Mouse (Mus musculus) spleen, adult 2 months (tissue): ENCODE data around the gene Prpsap1. TPM values are rescaled to one million over a fixed set of nuclear protein-coding genes. Genes with fewer than 3 reads are reported as not detected.
"Not testable (repeated sequence)": the region's sequence is repeated elsewhere in the genome, so short reads cannot be mapped to it uniquely, and the experiment has no call there.

ENCODE experiments used
- DNase-seq, 2 experiments: peaks; one replicate each; pipeline versions ENCODE4 v3.0.0 to v3.0.0-alpha.2; 2012 to 2021; ENCODE audit warnings: low spot score in 2 of 2, low read depth in 1 of 2
- H3K27ac ChIP-seq: fragments of 200-500 bp; 2 replicates; pipeline ENCODE4 v1.5.1; 2012; ENCODE audit warnings: low read length, inconsistent platforms; ENCODE audit not compliant: insufficient read depth
- H3K27me3 ChIP-seq: fragments of 200-500 bp; 2 replicates; pipeline ENCODE4 v1.6.1; 2012; ENCODE audit warnings: mild to moderate bottlenecking, moderate library complexity, low read length, inconsistent platforms; ENCODE audit not compliant: control insufficient read depth, insufficient read depth
- H3K36me3 ChIP-seq: fragments of 200-500 bp; 2 replicates; pipeline ENCODE4 v1.6.1; 2012; ENCODE audit warnings: mild to moderate bottlenecking, low read length, inconsistent platforms; ENCODE audit not compliant: control insufficient read depth, insufficient read depth
- H3K4me1 ChIP-seq: fragments of 200-500 bp; 2 replicates; pipeline ENCODE4 v1.6.1; 2011; ENCODE audit warnings: inconsistent platforms; ENCODE audit not compliant: control insufficient read depth, insufficient read depth, insufficient read length
- H3K4me3 ChIP-seq: fragments of 200-500 bp; 2 replicates; pipeline ENCODE4 v1.5.1; 2011; ENCODE audit warnings: mild to moderate bottlenecking, inconsistent platforms; ENCODE audit not compliant: insufficient read depth, insufficient read length; ENCODE audit errors: extremely low read depth
- CTCF ChIP-seq: fragments of 200-500 bp; IDR thresholded peaks from 2 replicates; pipeline ENCODE4 v1.5.1; 2011; ENCODE audit warnings: mild to moderate bottlenecking, inconsistent platforms; ENCODE audit not compliant: insufficient read depth, insufficient read length, insufficient replicate concordance; ENCODE audit errors: extremely low read depth
- POLR2A ChIP-seq: fragments of 200-500 bp; IDR thresholded peaks from 2 replicates; pipeline ENCODE4 v1.6.1; 2011; ENCODE audit warnings: low read depth, low read length, inconsistent platforms
- WGBS: fragments of 180-500 bp; shearing (Covaris S2); methylation state at CpG from one replicate; pipeline ENCODE4 v1.1.7; 2018; 5-methylcytosine and 5-hydroxymethylcytosine counted together
- polyA plus RNA-seq: library from polyadenylated mRNA; depleted of rRNA; stranded (reverse); fragments of >200 nt; gene quantifications from 2 replicates; pipeline ENCODE4 v1.2.3, GENCODE M21; 2012

Gene Prpsap1
- polyA plus RNA-seq, 1 experiment = 62.1 TPM

DNA sequence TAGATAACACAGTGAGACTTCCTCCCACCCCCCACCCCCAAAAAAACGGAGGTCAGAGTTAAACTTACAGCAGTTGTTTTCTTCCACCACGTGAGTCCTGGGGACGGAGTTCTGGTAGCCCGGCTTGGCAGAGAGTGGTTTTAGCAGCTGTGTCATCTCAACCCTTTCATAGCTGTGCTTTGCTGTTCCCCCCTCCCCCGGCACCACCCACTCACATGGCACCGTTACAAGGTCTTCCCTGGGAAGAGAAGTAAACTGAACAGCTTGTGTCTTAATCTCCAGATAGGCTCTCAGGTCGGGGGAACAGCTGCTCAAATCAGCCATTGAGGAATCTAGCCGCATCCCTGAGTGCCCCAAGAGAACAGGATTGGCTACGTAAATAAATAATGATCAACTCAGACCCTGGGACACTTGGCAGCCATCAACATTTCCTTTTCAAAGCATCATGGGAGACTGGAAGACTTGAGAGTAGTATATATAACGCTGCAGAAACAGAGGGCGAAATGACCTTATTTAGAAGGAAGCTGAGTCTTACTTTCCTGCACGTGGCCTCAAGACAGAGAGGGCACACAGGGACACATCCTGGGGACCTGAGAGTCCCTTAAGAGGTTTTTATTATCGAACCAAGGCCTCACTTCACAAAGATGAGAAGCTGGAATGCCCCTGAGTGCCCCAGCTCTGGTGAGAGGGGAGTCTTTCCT is 622 bp upstream of the Prpsap1 start:
- no peak overlapping the region for H3K4me3 ChIP-seq
- no peak overlapping the region; the same call in 1 of the 2 replicates for H3K27ac ChIP-seq
- TF ChIP-seq POLR2A (no peak), CTCF (no peak)
- no peak for DNase-seq
- no peaks in the 10 kb centered on the region for H3K36me3 ChIP-seq
- WGBS = 70% methylated on average over 13 of the region's 13 CpGs
- H3K27me3 ChIP-seq = no peaks in the 10 kb centered on the region
- H3K4me1 ChIP-seq = no peaks in the 10 kb centered on the region; the same call in 1 of the 2 replicates

DNA sequence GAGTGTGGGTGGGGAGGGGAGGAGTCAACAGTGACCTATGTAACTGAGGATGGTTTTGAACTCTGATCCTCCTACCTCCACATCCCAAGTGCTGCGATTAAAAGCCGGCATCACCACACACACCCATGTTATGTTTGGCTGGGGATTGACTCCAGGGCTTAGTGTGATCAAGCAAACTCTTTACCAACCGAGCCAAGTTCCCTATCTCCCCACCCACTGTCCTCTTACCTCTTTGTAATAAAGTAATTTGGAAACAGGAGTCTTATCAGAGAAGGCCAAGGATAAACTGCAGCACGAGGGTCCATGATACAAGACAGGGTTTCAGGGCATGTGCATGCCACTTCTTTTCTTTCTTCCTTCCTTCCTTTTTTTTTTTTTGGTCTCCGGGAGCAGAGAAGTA is 811 bp downstream of the Prpsap1 start:
- 60% methylated on average over 5 of the region's 5 CpGs for WGBS
- DNase-seq = no peak
- H3K36me3 ChIP-seq = no peaks in the 10 kb centered on the region
- no peaks in the 10 kb centered on the region for H3K27me3 ChIP-seq
- no peak for TF ChIP-seq CTCF
- TF ChIP-seq POLR2A = no peak
- no peak overlapping the region for H3K4me3 ChIP-seq
- H3K27ac ChIP-seq = no peak overlapping the region
- peaks cover 3% of the 10 kb centered on the region; the same call in 1 of the 2 replicates for H3K4me1 ChIP-seq

DNA sequence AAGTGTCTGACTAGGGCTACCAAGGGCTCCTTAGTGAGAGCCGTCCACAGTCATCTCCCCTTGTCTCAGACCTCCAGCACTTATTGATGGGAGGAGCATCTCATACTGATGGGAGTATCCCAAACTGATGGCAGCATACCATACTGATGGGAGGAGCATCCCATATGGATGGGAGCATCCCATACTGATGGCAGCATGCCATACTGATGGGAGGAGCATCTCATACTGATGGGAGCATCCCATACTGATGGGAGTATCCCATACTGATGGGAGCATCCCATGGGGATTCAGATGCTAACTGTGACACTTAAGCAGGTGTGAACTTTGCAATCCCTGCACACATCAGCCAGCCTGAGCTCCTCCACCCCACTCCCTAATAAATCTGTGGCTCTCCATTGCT is 1.5 kb downstream of the Prpsap1 start:
- H3K4me3 ChIP-seq, H3K4me1 ChIP-seq, H3K27me3 ChIP-seq, DNase-seq, H3K36me3 ChIP-seq, H3K27ac ChIP-seq: not testable (repeated sequence)
- 92% methylated on average over 1 of the region's 1 CpGs for WGBS

DNA sequence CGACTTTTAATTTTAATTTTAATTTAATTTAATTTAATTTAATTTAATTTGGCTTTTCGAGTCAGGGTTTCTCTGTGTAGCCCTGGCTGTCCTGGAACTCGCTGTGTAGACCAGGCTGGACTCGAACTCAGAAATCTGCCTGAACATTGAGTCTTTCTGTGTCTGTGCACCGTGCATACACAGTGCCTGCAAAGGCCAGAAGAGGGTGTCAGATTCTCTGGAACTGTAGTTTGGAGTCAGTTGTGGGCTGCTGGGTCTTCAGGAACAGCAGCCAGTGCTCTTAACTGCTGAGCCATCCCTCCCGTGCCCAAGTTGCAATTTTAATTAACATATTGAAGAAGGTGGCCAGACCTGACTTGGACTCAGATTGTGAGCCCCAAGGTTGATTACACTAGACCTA is 2.7 kb downstream of the Prpsap1 start:
- TF ChIP-seq POLR2A (no peak), CTCF (no peak)
- Histone ChIP-seq H3K27me3 (no peaks in the 10 kb centered on the region), H3K27ac (no peak overlapping the region), H3K36me3 (no peaks in the 10 kb centered on the region), H3K4me3 (no peak overlapping the region), H3K4me1 (peaks cover 3% of the 10 kb centered on the region; the same call in 1 of the 2 replicates)
- no peak for DNase-seq
- WGBS = 78% methylated on average over 6 of the region's 6 CpGs

DNA sequence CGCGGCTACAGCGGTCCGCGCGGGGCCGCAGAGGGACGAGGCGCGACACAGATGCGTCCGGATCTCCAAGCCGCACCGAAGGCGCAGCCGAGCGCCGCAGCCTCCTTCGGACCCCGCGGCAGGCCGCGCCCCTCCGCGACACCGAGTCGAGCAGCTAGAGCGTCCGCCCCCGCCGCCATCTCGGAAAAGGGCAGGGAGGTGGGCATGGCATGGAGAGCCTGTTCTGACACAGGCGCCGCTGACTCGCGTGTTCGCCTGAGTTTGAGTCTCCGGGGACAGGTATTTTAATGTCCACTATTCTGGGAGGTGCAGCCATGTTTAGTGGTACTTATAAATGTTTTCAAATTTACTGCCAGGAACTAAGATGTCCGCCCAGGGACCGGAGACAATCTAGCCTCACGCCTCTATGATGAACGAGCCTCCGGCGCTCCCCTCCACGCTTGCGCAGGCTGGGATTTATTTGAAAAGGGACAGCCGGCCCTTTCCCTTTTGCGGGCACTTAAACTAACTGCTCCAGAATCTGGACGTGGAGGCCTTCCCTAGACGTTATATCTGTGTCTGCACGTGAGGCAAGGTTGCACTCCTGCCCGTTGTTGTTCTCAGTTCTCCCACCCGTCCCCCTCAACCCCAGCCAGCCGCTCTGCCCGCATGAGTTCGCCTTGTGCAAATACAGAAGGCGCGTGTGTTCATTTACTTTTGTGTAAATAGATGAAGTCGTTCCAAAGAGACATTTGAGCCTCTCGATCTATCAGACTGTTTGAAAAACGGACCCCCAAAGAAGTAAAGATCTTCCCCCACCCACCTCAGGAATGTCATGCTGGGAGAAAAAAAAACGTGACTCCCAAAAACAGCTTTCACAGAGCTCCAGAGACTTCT is 3.5 kb downstream of the Prpsap1 start:
- peak; percentile 86 to 87 for DNase-seq
- Histone ChIP-seq H3K4me3 (peak overlapping the region; percentile 84), H3K36me3 (peaks cover 3% of the 10 kb centered on the region), H3K27me3 (no peaks in the 10 kb centered on the region), H3K4me1 (peaks cover 3% of the 10 kb centered on the region; the same call in 1 of the 2 replicates), H3K27ac (peak overlapping the region; percentile 88)
- TF ChIP-seq POLR2A = peak; percentile 75
- TF ChIP-seq CTCF = no peak
- under 1% methylated on average over 62 of the region's 62 CpGs for WGBS

DNA sequence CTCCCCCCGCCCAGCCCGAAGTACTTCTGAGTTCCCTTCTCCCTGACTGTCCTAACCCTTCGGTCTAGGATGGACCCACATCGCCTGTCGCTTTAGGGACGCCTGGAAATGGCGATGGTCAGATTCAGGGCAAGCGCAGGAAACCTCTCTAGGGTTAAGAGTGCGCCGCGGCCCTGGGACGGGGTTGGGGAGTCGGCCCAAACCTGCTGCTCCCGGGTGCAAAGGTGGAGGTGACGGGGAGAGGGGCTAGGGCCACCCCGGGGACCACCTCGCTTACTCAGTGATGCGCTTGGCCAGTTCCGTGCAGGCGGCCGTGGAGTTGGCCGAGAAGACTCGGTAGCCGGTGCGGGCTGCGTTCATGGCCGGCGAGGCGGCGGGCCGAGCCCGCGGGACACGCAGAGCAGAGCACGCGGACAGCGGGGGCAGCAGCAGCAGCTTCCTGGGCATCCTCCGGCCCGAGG is 4.2 kb downstream of the Prpsap1 start:
- Histone ChIP-seq H3K27ac (peak overlapping the region; percentile 88), H3K36me3 (peaks cover 7% of the 10 kb centered on the region), H3K4me3 (peak overlapping the region; percentile 84), H3K27me3 (no peaks in the 10 kb centered on the region), H3K4me1 (peaks cover 3% of the 10 kb centered on the region; the same call in 1 of the 2 replicates)
- WGBS = under 1% methylated on average over 39 of the region's 39 CpGs
- TF ChIP-seq POLR2A (no peak), CTCF (no peak)
- DNase-seq = no peak
